Mouse (Mus musculus): Measurements from ENCODE around the gene Pltp. TPM values are rescaled to one million over a fixed set of nuclear protein-coding genes. Genes with fewer than 3 reads are reported as not detected.
A peak's percentile ranks its signal among the peaks of the same experiment; 100 is the strongest.

Gene Pltp
- 3.8 and 7.1 TPM in 2 replicates for total RNA-seq (2015)
- 1.8 and 3.6 TPM in 2 replicates for total RNA-seq (2017)

DNA sequence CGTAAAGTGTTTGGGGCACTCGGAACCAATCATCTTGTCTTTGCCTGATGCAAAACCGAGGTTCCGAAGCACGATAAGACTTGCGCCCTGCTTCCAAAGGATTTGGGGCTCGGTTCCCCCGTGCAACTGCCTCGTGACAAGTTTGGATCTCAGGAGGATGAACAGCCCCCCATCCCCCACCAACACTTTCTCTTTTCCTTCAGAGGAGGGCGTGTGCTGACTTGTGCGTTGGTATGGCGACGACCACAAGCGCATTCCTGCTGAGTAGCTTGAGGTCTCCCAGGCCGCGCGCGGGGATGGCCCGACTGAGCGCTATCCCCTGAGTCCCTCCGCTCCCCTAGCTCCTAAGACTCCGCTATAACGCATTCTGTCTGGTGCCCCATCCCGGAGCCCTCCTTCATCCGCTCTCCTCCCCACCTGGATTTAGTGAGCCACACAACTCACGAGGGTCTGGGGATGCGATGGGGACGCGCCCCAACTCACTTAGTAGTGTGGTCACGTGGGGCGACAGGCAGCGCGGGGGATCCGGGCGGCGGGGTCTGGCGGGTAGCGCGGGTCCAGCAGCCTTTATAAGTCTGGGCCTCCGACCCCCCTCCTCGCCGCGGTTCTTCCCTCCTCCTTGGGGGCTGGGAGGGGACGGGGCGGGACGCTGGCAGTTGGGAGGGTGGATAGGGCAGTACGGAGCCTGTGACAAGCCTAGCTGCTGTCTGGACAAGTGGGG lies at the start of gene Pltp:
Gene Pltp (minus strand): TSS at position 611 of the 721 bp plus-strand sequence.
- ATAC-seq (ENCODE audit: poor library complexity, severe bottlenecking): peak; percentile 53

DNA sequence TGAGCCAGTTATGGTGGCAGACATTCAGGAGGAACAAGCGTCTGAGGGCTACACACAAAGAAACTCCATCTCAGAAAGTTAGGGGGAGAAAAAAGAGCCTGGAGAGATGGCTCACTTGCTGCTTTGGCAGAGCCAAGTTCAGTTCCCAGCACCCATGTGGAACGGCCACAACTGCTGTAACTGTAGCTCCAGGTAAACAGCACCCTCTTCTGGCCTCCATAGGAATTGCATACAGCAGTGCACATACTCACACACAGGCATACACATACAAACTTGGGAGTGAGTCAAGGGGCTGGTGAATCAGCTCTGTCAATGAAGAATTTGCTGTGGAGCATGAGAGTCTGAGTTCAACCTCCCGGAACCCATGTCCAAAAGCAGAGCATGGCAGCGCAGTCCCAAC lies 48.6 kb upstream of the Pltp start:
- no peak for ATAC-seq (ENCODE audit: poor library complexity, severe bottlenecking)

DNA sequence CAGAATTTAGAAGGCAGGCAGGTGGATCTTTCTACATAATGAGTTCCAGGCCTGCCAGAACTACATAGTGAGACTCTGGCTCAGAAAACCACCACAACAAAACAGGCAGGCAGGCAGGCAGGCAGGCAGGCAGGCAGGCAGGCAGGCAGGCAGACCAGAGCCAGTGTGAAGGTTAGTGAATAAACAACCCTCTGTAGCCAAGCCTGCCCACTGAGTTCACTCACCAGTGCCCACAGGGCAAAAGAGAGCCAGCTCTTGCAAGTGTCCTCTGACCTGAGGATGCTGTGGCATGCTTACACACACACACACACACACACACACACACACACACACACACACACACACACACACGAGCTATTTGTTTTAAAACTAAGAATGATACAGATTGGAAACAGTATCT lies 46.0 kb upstream of the Pltp start:
- ATAC-seq (ENCODE audit: poor library complexity, severe bottlenecking): no peak

DNA sequence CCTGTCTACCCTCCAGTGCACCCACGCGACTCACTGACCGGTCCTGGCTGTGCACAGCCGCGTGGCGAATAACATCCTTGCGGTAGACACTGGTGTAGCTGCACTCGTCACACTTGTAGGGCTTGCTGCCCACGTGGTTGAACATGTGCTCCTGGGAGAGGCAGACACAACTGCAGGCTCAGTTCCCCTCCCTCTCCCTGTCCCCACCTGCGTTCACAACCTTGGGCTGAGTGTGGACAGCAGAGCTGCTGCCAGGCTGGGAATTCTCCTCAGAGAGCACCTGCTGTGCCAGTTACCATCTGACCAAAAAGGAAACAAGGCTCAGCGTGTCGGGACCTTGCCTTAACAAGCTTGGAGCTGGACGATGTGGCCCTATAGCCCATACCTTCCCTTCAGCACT lies 43.9 kb upstream of the Pltp start:
- no peak for ATAC-seq (ENCODE audit: poor library complexity, severe bottlenecking)

DNA sequence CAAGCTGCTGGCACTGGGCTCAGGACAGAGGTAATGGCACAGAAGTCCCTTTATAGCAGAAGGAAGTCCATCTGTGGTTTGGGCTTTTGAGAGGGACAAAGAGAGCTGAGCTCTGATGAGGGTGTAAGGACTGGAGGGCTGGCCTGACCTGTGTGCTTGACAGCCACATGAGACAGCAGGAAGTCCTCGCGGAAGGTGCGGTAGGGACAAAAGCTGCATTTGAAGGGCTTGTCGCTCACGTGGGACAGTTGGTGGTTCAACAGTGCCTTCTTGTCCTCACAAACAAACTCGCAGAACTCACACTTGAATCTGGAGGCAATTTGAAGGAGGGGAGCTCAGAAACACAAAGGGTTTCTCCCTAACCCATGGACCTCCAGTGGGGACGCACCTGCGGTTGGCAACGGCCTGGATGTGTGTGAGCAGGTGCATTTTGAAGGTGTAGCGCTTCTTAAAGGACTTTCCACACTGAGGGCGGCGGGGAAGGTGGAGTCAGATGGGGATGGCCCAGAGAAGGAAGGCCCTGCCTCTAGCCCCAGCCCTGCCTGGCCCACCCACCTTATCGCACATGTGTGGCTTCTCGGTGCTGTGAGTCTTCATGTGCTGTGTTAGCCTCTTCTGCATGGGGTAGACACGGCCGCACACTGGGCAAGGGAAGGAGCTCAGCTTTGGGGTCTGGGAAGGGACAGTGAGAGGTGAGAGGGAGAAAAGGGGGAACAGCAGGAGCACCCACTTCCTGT lies 42.4 kb upstream of the Pltp start:
- ATAC-seq (ENCODE audit: poor library complexity, severe bottlenecking): peak; percentile 55

DNA sequence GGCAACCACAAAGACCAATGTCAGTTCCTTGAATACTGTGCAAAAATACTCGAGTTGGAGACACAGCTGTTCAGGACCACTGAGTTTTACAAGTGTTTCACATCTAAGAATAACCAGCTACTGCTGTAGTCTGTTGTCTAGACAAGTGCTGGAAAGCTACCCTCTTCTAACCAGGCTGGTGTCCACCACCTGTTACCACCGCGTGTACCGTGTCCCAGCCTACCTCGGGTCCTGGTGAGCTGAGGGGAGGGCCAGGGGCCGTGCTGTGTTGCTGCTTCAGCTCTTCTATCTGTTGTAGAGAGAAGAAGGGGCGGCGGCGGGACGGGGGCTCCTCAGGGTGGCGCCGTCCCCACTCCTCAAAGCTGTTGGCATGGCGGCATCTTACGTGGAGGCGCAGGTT lies 41.5 kb upstream of the Pltp start:
- no peak for ATAC-seq (ENCODE audit: poor library complexity, severe bottlenecking)

DNA sequence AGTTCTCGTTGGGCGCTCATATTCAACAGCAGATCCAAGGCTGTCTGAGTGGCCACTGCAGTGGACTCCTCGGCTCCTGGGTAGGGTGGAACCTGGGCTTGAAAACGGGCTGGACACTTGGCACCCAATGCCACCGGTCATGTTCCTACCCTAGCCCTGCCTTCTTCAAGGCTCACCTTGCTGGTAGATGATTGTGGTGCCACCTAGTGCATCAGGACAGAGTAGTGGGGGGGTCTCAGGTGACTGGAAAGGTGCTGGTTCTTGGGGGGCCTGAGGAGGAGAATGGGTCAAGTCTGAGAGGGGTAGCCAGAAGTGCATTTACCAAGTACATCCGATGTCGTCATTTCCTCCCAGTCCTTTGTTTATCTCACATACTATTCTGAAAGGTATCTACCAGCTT lies 40.5 kb upstream of the Pltp start:
- no peak for ATAC-seq (ENCODE audit: poor library complexity, severe bottlenecking)

DNA sequence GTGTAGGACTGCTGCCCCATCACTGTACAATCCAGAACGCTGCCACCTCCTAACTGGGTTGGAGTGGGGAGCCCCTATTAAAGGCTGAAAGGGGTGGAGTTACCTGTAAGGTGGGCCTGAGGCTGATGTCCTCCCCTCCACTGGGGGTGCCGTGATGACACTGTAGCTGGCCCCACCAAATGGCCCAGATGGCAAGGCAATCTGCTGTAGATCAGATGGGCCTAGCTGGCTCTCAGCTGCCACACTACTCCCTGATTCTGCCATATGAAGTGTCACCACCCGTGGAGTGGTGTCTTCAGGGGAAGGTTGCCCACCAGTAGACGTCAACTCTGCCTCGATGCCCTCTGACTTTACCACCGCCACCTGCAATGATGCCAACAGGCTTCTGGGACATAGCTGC lies 38.4 kb upstream of the Pltp start:
- no peak for ATAC-seq (ENCODE audit: poor library complexity, severe bottlenecking)

DNA sequence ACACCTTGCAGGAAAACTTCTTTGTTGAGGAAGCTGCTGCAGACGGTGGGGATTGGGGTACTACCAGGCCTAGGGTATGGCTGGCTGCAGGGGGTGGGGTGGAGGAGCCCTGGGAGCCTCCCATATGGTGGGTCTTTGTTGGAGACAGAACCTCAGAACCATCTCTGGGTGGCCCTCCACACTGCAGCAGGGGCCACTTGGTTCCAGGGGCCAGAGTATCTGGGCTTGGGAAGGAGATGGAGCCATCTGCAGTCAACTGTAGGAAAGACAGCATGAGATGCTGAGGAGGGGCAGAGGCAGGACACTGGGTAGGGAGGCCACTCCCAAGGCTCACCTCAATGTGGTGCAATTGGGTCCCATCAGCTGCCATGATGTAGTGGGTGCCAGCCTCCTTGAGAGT lies 37.1 kb upstream of the Pltp start:
- no peak for ATAC-seq (ENCODE audit: poor library complexity, severe bottlenecking)

DNA sequence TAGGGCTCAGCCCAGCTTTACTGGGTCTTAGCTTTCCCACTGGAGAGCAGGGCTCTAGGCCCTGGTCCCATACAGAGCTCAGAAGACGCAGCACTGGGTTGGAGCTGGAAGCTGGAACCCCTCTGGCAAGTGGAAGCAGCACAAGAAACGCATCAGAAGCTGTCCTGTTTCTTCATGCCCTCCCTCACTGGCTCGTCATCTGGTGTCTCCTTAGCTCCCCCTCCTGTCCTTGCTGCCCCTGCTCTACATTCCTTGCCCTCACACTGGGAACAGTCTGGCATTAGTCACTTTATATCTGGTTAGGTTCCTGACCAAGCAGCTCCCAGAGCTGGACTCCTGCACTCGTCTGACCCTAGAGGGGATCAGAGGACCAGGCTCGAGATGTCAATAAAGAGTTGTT lies 36.5 kb upstream of the Pltp start:
- no peak for ATAC-seq (ENCODE audit: poor library complexity, severe bottlenecking)

DNA sequence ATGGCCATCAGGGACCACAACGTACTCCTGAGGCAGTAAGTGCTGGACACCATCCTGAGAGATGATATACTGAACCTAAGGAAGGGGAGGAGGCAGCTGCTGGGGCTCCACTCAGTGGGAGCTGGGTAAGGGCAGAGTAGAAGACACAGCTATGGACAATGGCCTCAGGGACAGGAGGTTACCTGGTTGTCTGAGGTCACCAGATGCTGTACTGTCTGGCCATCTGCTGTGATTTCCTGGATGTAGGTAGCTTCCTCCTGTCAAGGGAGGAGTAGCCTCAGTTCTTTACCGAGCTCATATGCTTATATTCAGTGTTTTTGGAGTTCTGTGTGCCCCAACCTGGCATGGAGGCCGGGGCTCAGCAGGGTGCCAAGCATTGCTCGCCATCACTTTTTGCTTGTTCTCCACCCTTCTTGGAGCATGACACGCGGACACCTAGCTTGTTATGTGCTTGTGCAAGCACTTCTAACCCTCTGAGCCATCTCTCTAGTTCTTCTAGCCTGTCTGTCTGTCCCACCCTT lies 35.2 kb upstream of the Pltp start:
- no peak for ATAC-seq (ENCODE audit: poor library complexity, severe bottlenecking)

DNA sequence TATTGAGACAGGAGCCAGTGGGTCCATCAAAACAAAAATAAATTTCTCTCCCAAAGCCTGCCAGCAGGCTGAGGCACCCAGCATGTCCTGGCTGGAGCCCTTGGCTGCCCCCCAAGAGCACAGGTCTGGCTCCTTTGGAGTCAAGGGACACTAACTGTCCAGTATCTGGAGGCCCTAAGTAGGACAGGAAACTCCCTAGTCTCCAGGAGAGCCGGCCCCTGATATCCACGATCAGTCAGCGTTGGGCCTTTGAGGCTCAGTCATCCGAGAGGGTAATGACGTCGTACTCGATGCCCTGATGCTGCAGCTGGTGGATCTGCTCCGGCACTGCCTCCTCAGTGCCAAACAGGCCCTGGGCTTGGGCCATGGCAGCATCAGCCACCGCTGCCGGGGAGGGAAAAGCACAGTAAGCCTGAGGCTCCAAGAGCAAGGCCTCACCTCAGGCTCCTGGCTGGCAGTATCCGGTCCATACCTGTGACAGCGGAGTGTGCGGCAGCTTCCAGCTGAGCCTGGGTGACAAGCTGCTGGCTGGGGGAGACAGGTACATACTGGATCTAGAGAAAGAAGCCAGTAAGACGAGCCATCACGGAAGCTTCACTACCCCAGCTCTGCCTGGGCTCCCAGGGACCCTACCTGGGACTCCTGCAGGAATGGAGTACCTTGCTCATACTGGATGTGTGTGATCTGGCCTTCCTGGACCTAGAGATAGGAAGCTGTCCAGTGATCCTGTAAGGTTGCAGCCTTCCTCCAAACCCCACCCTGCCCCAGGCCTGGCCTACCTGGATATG lies 34.6 kb upstream of the Pltp start:
- no peak for ATAC-seq (ENCODE audit: poor library complexity, severe bottlenecking)

DNA sequence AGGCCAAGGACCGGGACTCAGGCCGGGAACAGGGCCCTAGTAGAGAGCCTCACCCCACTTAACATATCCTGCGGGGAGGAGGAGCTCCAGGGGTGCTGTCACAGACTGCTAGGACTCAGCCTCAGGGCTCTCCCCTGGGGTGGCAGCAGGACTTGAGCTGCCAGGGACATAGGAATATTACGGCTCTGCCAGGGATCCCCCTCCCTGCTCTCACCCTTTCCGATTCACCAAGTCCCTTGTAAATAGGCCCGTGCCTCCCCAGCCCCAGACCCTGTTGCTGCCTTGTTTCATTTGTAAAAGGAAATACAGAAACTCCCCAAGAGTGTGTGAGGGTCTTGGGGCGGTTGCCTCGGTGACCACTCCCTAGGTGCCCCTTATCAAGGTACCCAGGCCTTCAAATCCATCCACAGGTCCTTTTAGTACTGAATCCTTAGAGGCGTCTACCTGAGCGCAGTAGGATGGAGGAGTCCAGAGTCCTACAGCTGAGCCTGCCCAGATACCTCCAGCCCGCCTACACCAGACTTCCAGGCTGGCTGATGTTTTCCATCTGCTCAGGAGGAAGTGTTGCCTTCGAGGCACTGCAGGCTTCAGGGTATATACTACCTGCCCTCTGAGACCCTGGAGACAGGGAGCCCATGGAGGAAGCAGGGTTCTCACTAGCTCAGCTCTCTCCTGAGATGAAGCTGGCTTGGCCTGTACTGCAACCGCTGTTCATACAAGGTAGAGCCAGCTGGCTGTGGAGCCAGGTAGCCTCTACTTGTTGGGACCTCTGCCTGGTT lies 33.7 kb upstream of the Pltp start:
- no peak for ATAC-seq (ENCODE audit: poor library complexity, severe bottlenecking)

DNA sequence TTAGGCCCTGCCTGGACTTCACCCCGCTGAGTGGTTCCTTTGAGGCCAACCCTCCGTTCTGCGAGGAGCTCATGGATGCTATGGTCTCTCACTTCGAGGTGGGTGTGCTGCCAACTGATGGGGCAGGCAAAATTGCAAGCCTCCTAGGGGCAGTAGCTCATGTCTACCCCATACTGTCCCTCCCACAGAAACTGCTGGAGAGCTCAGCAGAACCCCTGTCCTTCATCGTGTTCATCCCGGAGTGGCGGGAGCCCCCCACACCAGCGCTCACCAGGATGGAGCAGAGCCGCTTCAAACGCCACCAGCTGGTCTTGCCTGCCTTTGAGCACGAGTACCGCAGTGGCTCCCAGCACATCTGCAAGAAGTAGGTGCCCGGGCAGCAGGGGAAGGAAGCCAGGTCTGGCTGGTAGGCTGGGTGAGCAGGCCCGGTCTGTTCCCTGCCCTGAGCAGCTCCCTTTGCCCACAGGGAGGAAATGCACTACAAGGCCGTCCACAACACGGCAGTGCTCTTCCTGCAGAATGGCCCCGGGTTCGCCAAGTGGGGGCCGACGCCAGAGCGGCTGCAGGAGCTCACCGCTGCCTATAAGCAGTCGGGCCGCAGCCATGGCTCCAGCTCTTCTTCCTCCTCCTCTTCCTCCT lies 33.0 kb upstream of the Pltp start:
- no peak for ATAC-seq (ENCODE audit: poor library complexity, severe bottlenecking)

DNA sequence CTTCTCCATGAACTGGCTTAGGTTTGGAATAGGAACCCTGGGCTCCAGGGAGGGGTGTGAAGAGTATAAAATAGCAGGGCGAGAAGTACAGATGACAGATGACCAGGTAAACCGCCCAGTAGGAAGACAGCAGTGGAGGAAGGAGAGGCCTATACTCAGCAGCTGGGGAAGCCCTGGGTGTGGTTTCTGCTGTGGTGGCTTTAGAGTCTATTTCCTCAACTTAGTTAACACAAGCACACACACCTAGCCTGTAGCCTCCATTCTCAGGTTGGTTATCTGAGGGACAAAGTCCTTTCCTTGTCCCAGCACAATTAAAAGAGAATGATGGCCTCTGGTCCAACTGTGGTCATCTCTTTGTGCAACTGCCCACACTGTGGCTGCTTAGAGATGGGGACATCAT lies 32.4 kb upstream of the Pltp start:
- ATAC-seq (ENCODE audit: poor library complexity, severe bottlenecking): no peak

DNA sequence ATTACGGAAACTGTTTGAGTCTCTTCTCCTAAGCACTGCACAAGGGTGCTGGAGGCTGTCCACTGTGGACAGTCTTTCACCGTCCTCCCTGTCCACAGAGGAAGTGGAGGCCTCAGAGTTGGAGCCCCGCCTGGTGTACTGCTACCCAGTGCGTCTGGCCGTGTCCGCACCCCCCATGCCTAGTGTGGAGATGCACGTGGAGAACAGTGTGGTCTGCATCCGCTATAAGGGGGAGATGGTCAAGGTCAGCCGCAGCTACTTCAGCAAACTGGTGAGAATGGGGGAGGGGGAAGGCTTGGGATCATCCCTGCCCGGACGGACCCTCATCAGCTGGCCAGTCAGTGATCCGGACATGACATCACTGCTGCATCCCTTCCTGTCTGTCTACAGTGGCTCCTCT lies 31.5 kb upstream of the Pltp start:
- no peak for ATAC-seq (ENCODE audit: poor library complexity, severe bottlenecking)

DNA sequence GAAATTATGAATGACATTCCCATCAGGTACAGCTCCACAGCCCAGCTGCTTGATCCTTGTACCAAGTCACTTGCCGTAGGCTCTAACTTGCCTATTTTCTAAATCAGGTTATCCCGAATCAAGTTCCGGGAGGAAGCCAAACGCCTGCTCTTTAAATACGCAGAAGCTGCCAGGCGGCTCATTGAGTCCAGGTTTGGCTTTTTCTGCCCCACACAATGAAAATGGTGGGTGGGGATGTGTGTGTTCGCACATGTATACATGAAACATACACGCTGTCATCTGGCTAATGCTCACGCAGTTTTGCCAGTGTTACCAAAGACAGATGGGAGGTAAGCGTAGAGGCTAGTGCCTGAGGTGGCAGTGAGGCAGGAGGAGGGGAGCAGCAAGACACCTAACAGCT lies 29.1 kb upstream of the Pltp start:
- ATAC-seq (ENCODE audit: poor library complexity, severe bottlenecking): no peak

DNA sequence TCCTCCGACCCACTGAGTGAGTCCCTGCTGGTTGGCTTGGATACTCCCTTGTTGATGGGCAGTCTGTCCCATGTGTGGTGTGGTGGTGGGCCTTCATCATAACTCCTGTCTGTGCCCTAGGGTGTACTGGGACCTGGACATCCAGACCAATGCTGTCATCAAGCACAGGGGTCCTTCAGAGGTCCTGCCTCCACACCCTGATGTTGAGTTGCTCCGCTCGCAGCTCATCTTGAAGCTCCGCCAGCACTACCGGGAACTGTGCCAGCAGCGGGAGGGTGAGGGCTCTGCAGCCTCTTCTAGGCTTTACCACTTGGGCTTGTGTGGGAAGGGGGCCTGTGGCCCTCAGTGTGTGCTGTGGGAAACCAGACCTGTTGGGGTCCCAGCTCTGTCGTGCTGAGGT lies 28.3 kb upstream of the Pltp start:
- no peak for ATAC-seq (ENCODE audit: poor library complexity, severe bottlenecking)

DNA sequence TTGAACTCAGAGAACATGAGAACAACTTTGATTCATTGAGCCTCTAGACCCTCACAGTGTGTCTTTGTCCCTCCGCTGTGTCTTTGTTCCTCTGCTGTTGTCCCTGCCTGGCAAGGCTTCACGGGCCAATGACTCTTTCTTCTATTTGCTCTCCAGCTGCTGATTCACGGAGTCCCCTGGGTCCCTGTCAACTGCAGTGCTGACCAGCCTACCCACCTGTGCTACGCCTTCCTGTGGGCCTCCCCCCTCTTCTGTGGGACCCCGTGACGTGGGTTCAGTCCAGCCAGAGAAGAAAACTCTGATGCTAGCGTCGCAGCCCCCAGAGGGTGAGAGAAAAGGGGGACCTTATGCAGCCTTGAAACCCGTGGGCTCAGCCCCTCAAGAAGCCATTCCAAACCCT lies 25.1 kb upstream of the Pltp start:
- no peak for ATAC-seq (ENCODE audit: poor library complexity, severe bottlenecking)

DNA sequence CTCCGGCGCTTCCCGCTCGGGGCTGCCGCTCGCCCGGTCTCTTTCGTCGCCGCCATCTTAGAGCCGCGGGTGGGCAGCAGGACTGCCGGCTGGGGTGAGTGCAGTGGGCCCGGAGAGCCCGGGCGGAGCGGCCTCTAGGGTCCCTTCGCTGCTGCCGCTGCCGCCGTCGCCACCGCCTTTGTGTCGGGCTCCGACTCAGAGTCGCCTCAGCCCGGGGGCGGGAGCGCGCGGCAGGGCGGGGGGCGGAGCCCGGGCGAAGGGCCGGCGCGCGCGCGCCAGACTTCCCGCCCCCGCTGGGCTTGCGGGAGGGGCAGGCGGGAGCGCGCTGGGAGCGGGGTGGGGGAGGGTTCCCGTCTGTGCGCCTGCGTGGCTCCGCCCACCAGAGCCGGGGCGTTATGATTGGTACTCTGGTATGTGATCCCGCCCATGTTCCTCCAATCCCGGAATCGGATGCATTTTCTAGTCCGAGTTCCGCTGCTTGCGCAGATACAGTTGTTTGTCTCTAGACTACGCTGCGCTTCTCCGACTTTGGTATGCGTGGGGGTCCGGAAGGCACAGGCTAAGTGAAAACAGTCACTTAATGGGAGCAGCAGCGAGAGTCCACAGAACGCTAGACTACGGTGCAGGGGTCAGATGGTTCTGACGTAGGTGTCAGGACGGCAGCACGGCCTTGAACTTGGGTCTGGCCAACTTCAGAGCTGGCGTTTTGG lies 22.2 kb upstream of the Pltp start:
- peak; percentile 85 for ATAC-seq (ENCODE audit: poor library complexity, severe bottlenecking)
